Mouse (Mus musculus): ENCODE measurements around the gene F2rl1. TPM values are rescaled to one million over a fixed set of nuclear protein-coding genes. Genes with fewer than 3 reads are reported as not detected.

Gene F2rl1
- polyA plus RNA-seq, 1 experiment from 2014 or later: 0.85 TPM

GRCm38 (mm10) chr13:95484664-95485063 lies 40.4 kb downstream of the F2rl1 start:
- no peak overlapping the region for H3K4me3 ChIP-seq (ENCODE audit: control insufficient read depth in 1 of 2, insufficient read depth in 1 of 2, low read depth in 1 of 2, low read length in 2 of 2)
- H3K9ac ChIP-seq (ENCODE audit: low read length): no peak overlapping the region
- H3K9me3 ChIP-seq (ENCODE audit: control insufficient read depth, low read length): no peaks in the 10 kb centered on the region
- 0 out of 4 replicates have a peak, but pooled peaks cover 3% of the 10 kb centered on the region in 2 experiments for H3K4me1 ChIP-seq (ENCODE audit: control insufficient read depth in 2 of 2, insufficient read depth in 2 of 2, low read length in 2 of 2)
- H3K27ac ChIP-seq (replicated peaks in 1 of 2; ENCODE audit: control insufficient read depth in 1 of 2, insufficient read depth in 1 of 2, low read depth in 2 of 2, low read length in 2 of 2): no peak overlapping the region; a peak in 1 of 4 replicates
- H3K4me2 ChIP-seq (ENCODE audit: low read length): no peak overlapping the region
- 11% methylated on average over 5 of the region's 5 CpGs for WGBS
- H3K36me3 ChIP-seq (ENCODE audit: control insufficient read depth, insufficient read depth, low read length): no peaks in the 10 kb centered on the region
- ATAC-seq (ENCODE audit: insufficient number of reproducible peaks, insufficient read depth, low FRiP score, low read depth): no peak
- H3K27me3 ChIP-seq (ENCODE audit: control insufficient read depth, insufficient read depth, low read length): peaks cover 2% of the 10 kb centered on the region; the same call in 1 of the 2 replicates

- ATAC-seq (ENCODE audit: insufficient number of reproducible peaks, insufficient read depth, low FRiP score, low read depth): no peak
Observed at GRCm38 (mm10) chr13:95481428-95481827, 43.6 kb downstream of the F2rl1 start.

GRCm38 (mm10) chr13:95478671-95479413 lies 46.2 kb downstream of the F2rl1 start, which contains the start of gene S100z:
S100z (minus strand) TSS chr13:95478721.
- Histone ChIP-seq H3K27ac (replicated peaks in 1 of 2; ENCODE audit: control insufficient read depth in 1 of 2, insufficient read depth in 1 of 2, low read depth in 2 of 2, low read length in 2 of 2) (no peak within 1 kb of the TSS), H3K4me3 (ENCODE audit: control insufficient read depth in 1 of 2, insufficient read depth in 1 of 2, low read depth in 1 of 2, low read length in 2 of 2) (no peak within 1 kb of the TSS)
- no peak for ATAC-seq (ENCODE audit: insufficient number of reproducible peaks, insufficient read depth, low FRiP score, low read depth)

More at GRCm38 (mm10) chr13:95481428-95481827, 43.6 kb downstream of the F2rl1 start:
- Histone ChIP-seq H3K27ac (replicated peaks in 1 of 2; ENCODE audit: control insufficient read depth in 1 of 2, insufficient read depth in 1 of 2, low read depth in 2 of 2, low read length in 2 of 2) (no peak overlapping the region), H3K27me3 (ENCODE audit: control insufficient read depth, insufficient read depth, low read length) (peaks cover 2% of the 10 kb centered on the region; the same call in 1 of the 2 replicates), H3K4me1 (ENCODE audit: control insufficient read depth in 2 of 2, insufficient read depth in 2 of 2, low read length in 2 of 2) (0 out of 4 replicates have a peak, but pooled peaks cover 3% of the 10 kb centered on the region in 2 experiments), H3K9ac (ENCODE audit: low read length) (no peak overlapping the region), H3K4me3 (ENCODE audit: control insufficient read depth in 1 of 2, insufficient read depth in 1 of 2, low read depth in 1 of 2, low read length in 2 of 2) (no peak overlapping the region), H3K36me3 (ENCODE audit: control insufficient read depth, insufficient read depth, low read length) (no peaks in the 10 kb centered on the region), H3K9me3 (ENCODE audit: control insufficient read depth, low read length) (no peaks in the 10 kb centered on the region), H3K4me2 (ENCODE audit: low read length) (no peak overlapping the region)
- WGBS: 10% methylated on average over 4 of the region's 4 CpGs

GRCm38 (mm10) chr13:95477173-95477572 lies 47.9 kb downstream of the F2rl1 start:
- H3K27me3 ChIP-seq (ENCODE audit: control insufficient read depth, insufficient read depth, low read length): peaks cover 2% of the 10 kb centered on the region; the same call in 1 of the 2 replicates
- H3K4me2 ChIP-seq (ENCODE audit: low read length): no peak overlapping the region
- H3K9me3 ChIP-seq (ENCODE audit: control insufficient read depth, low read length): no peaks in the 10 kb centered on the region
- H3K27ac ChIP-seq (replicated peaks in 1 of 2; ENCODE audit: control insufficient read depth in 1 of 2, insufficient read depth in 1 of 2, low read depth in 2 of 2, low read length in 2 of 2): no peak overlapping the region
- no peak overlapping the region for H3K4me3 ChIP-seq (ENCODE audit: control insufficient read depth in 1 of 2, insufficient read depth in 1 of 2, low read depth in 1 of 2, low read length in 2 of 2)
- no peaks in the 10 kb centered on the region for H3K36me3 ChIP-seq (ENCODE audit: control insufficient read depth, insufficient read depth, low read length)
- no peak overlapping the region for H3K9ac ChIP-seq (ENCODE audit: low read length)
- peaks cover 0 to 4% of the 10 kb centered on the region in 2 experiments; a peak in 1 of 4 replicates for H3K4me1 ChIP-seq (ENCODE audit: control insufficient read depth in 2 of 2, insufficient read depth in 2 of 2, low read length in 2 of 2)
- no peak for ATAC-seq (ENCODE audit: insufficient number of reproducible peaks, insufficient read depth, low FRiP score, low read depth)
- WGBS: 82% methylated on average over 6 of the region's 6 CpGs

More at GRCm38 (mm10) chr13:95478671-95479413, 46.2 kb downstream of the F2rl1 start, which contains the start of gene S100z:
- no peaks in the 10 kb centered on the region for H3K36me3 ChIP-seq (ENCODE audit: control insufficient read depth, insufficient read depth, low read length)
- 87% methylated on average over 21 of the region's 21 CpGs for WGBS
- no peak within 1 kb of the TSS for H3K9ac ChIP-seq (ENCODE audit: low read length)
- no peaks in the 10 kb centered on the region for H3K9me3 ChIP-seq (ENCODE audit: control insufficient read depth, low read length)
- peaks cover 0 to 4% of the 10 kb centered on the region in 2 experiments; a peak in 1 of 4 replicates for H3K4me1 ChIP-seq (ENCODE audit: control insufficient read depth in 2 of 2, insufficient read depth in 2 of 2, low read length in 2 of 2)
- peaks cover 2% of the 10 kb centered on the region; the same call in 1 of the 2 replicates for H3K27me3 ChIP-seq (ENCODE audit: control insufficient read depth, insufficient read depth, low read length)
- H3K4me2 ChIP-seq (ENCODE audit: low read length): no peak within 1 kb of the TSS

GRCm38 (mm10) chr13:95475124-95475523 lies 49.9 kb downstream of the F2rl1 start:
- Histone ChIP-seq H3K4me2 (ENCODE audit: low read length) (no peak overlapping the region), H3K9ac (ENCODE audit: low read length) (no peak overlapping the region), H3K27me3 (ENCODE audit: control insufficient read depth, insufficient read depth, low read length) (peaks cover 2% of the 10 kb centered on the region; the same call in 1 of the 2 replicates), H3K27ac (replicated peaks in 1 of 2; ENCODE audit: control insufficient read depth in 1 of 2, insufficient read depth in 1 of 2, low read depth in 2 of 2, low read length in 2 of 2) (no peak overlapping the region), H3K36me3 (ENCODE audit: control insufficient read depth, insufficient read depth, low read length) (no peaks in the 10 kb centered on the region), H3K9me3 (ENCODE audit: control insufficient read depth, low read length) (no peaks in the 10 kb centered on the region), H3K4me3 (ENCODE audit: control insufficient read depth in 1 of 2, insufficient read depth in 1 of 2, low read depth in 1 of 2, low read length in 2 of 2) (no peak overlapping the region), H3K4me1 (ENCODE audit: control insufficient read depth in 2 of 2, insufficient read depth in 2 of 2, low read length in 2 of 2) (peaks cover 0 to 4% of the 10 kb centered on the region in 2 experiments; a peak in 1 of 4 replicates)
- no peak for ATAC-seq (ENCODE audit: insufficient number of reproducible peaks, insufficient read depth, low FRiP score, low read depth)
- WGBS: 10% methylated on average over 7 of the region's 7 CpGs

GRCm38 (mm10) chr13:95474294-95474693 lies 50.7 kb downstream of the F2rl1 start:
- no peaks in the 10 kb centered on the region for H3K36me3 ChIP-seq (ENCODE audit: control insufficient read depth, insufficient read depth, low read length)
- H3K9me3 ChIP-seq (ENCODE audit: control insufficient read depth, low read length): no peaks in the 10 kb centered on the region
- WGBS: 75% methylated on average over 3 of the region's 3 CpGs
- ATAC-seq (ENCODE audit: insufficient number of reproducible peaks, insufficient read depth, low FRiP score, low read depth): no peak
- peaks cover 0 to 4% of the 10 kb centered on the region in 2 experiments; a peak in 1 of 4 replicates for H3K4me1 ChIP-seq (ENCODE audit: control insufficient read depth in 2 of 2, insufficient read depth in 2 of 2, low read length in 2 of 2)
- H3K27me3 ChIP-seq (ENCODE audit: control insufficient read depth, insufficient read depth, low read length): no peaks in the 10 kb centered on the region
- no peak overlapping the region for H3K4me3 ChIP-seq (ENCODE audit: control insufficient read depth in 1 of 2, insufficient read depth in 1 of 2, low read depth in 1 of 2, low read length in 2 of 2)
- H3K9ac ChIP-seq (ENCODE audit: low read length): no peak overlapping the region
- H3K4me2 ChIP-seq (ENCODE audit: low read length): no peak overlapping the region
- H3K27ac ChIP-seq (replicated peaks in 1 of 2; ENCODE audit: control insufficient read depth in 1 of 2, insufficient read depth in 1 of 2, low read depth in 2 of 2, low read length in 2 of 2): no peak overlapping the region

GRCm38 (mm10) chr13:95470970-95471369 lies 54.1 kb downstream of the F2rl1 start:
- WGBS: 63% methylated on average over 2 of the region's 2 CpGs
- Histone ChIP-seq H3K36me3 (ENCODE audit: control insufficient read depth, insufficient read depth, low read length) (no peaks in the 10 kb centered on the region), H3K9ac (ENCODE audit: low read length) (no peak overlapping the region), H3K27ac (replicated peaks in 1 of 2; ENCODE audit: control insufficient read depth in 1 of 2, insufficient read depth in 1 of 2, low read depth in 2 of 2, low read length in 2 of 2) (no peak overlapping the region), H3K4me3 (ENCODE audit: control insufficient read depth in 1 of 2, insufficient read depth in 1 of 2, low read depth in 1 of 2, low read length in 2 of 2) (no peak overlapping the region), H3K27me3 (ENCODE audit: control insufficient read depth, insufficient read depth, low read length) (no peaks in the 10 kb centered on the region), H3K9me3 (ENCODE audit: control insufficient read depth, low read length) (no peaks in the 10 kb centered on the region), H3K4me2 (ENCODE audit: low read length) (no peak overlapping the region), H3K4me1 (ENCODE audit: control insufficient read depth in 2 of 2, insufficient read depth in 2 of 2, low read length in 2 of 2) (peaks cover 0 to 4% of the 10 kb centered on the region in 2 experiments; a peak in 2 of 4 replicates)
- no peak for ATAC-seq (ENCODE audit: insufficient number of reproducible peaks, insufficient read depth, low FRiP score, low read depth)
